Mouse (Mus musculus): ENCODE measurements at regions not wholly inside any gene's neighbourhood (a gene's known extent, or its start where the extent isn't known, plus 50 kb on each side); places are given as distances from the start of the nearest gene placed in this dataset.

- TF ChIP-seq CTCF (IDR thresholded peaks at IDR 0.05; ENCODE audit: extremely low read depth, insufficient read length, insufficient replicate concordance, low read depth, low read length) (no peak), POLR2A (IDR thresholded peaks at IDR 0.05; ENCODE audit: low read depth, low read length) (no peak)
Observed at GRCm38 (mm10) chr19:32940806-32941205, 183.5 kb downstream of the Pten start.
